21 mouse cellular contexts compared by ENCODE assay signal in the genomic region with DNA sequence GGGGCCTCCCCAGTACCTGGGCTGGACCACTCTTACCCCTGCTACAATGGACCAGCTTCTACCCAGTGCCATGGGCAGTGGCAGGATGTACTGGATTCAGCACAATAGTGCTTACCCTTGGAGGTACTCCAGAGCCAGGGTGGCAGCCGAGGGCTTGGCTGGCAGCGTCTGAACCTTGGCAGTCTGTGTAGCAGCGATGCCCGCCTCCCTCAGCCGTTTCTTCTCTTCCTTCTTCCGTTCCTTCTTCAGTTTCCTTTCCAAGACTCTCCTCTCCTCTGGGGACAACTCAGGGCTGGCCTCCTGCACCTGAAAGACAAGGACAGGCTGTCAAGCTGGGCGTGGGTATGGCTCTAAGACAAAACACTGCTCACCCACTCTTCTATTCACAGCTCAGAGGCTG. TPM values are rescaled to one million over a fixed set of nuclear protein-coding genes. Genes with fewer than 3 reads are reported as not detected.
DNase-seq lines count a peak whose midpoint lies in the region; TF ChIP-seq lines count a peak whose summit lies in the region.
"Had no signal": no experiment of that assay in that cellular context is flagged by ENCODE, and none has a peak within 500 bp of the region (broad histone marks: within the 10 kb centered on the region; RNA-seq: fewer than 3 reads in every experiment).

No protein-coding gene starts in this region.

- H3K4me1 ChIP-seq in embryonic facial prominence, embryonic 10.5 days: peaks cover 31% of the 10 kb centered on the region

- H3K27me3 ChIP-seq in embryonic facial prominence, embryonic 10.5 days (replicated peaks; ENCODE audit: low read depth, poor library complexity, severe bottlenecking): no peaks in the 10 kb centered on the region
- H3K27me3 ChIP-seq: limb, embryonic 15.5 days; neural tube, embryonic 13.5 days; stomach, embryonic 15.5 days had no signal

- no peak for TF ChIP-seq CTCF in layer of hippocampus, adult 2 months (conservative IDR thresholded peaks at IDR 0.05)

- H3K4me3 ChIP-seq in layer of hippocampus, adult 2 months: no peak overlapping the region
- 0 out of 2 replicates have a peak overlapping the region, but pooled peaks have one; percentile 16 for H3K4me3 ChIP-seq in embryonic facial prominence, embryonic 10.5 days
- H3K4me3 ChIP-seq: limb, embryonic 15.5 days; neural tube, embryonic 13.5 days; stomach, embryonic 15.5 days had no signal

- peak overlapping the region; percentile 91 for H3K27ac ChIP-seq in layer of hippocampus, adult 2 months
- no peak overlapping the region for H3K27ac ChIP-seq in embryonic facial prominence, embryonic 10.5 days (replicated peaks)
- H3K27ac ChIP-seq: stomach, embryonic 15.5 days had no signal

- peak; percentile 11 for DNase-seq in gastrocnemius, postnatal 25 days
- DNase-seq in gastrocnemius, postnatal 10 days: no peak
- DNase-seq in layer of hippocampus, adult 2 months (ENCODE audit: low spot score in 2 of 2): no peak
- DNase-seq in layer of hippocampus, postnatal 36 days: no peak
- peak; percentile 63 for DNase-seq in lung, postnatal 36 days
- DNase-seq in lung, postnatal 25 days (ENCODE audit: low spot score): no peak
- no peak for DNase-seq in embryonic facial prominence, embryonic 10.5 days (ENCODE audit: low spot score)
- no peak for DNase-seq in adipocyte (ENCODE audit: low spot score)

- WGBS in embryonic facial prominence, embryonic 10.5 days: 76% methylated on average over 7 of the region's 7 CpGs

- H3K9me3 ChIP-seq in embryonic facial prominence, embryonic 10.5 days: no peaks in the 10 kb centered on the region
- H3K9me3 ChIP-seq: limb, embryonic 15.5 days; neural tube, embryonic 13.5 days; stomach, embryonic 15.5 days had no signal

- peaks cover 25% of the 10 kb centered on the region for H3K36me3 ChIP-seq in embryonic facial prominence, embryonic 10.5 days (replicated peaks)
- H3K36me3 ChIP-seq: neural tube, embryonic 13.5 days; stomach, embryonic 15.5 days had no signal

RNA-seq across cellular contexts. Expression of a gene that starts 11.4 kb away (rescaled TPM):
- not detected for total RNA-seq in gastrocnemius, postnatal 25 days (2021)
- total RNA-seq in gastrocnemius, postnatal 10 days (2021): not detected
- total RNA-seq in layer of hippocampus, adult 2 months (2021): not detected
- total RNA-seq in layer of hippocampus, postnatal 36 days (2021): not detected
- not detected in 2 replicates for polyA plus RNA-seq in embryonic facial prominence, embryonic 10.5 days (2016; fragmentation: Nextera tagmentation; extraction: Ambion mirVana)
- total RNA-seq: adrenal gland, adult 2 months; layer of hippocampus, adult 18-20 months; left cerebral cortex, postnatal 10 days; megakaryocyte-erythroid progenitor cell, adult 5-6 weeks; monocyte, adult 5-6 weeks had no signal
- polyA plus RNA-seq: adrenal gland, adult 2 months; C2C12; frontal cortex, adult 2 months; gonadal fat pad, adult 2 months; heart, postnatal 0 days; kidney, embryonic 16.5 days; neural tube, embryonic 13.5 days had no signal

RNA-seq across cellular contexts. Expression of a gene that starts 12.6 kb away (rescaled TPM):
- total RNA-seq in gastrocnemius, postnatal 25 days (2021): 10 to 100 TPM; 74.4 to 86.5 TPM
- 10 to 100 TPM; 72.0 to 76.4 TPM for total RNA-seq in gastrocnemius, postnatal 10 days (2021)
- total RNA-seq in layer of hippocampus, adult 2 months (2021): 10 to 100 TPM; 74.3 to 76.8 TPM
- total RNA-seq in layer of hippocampus, postnatal 36 days (2021): 10 to 100 TPM; 68.6 to 76.3 TPM
- polyA plus RNA-seq in embryonic facial prominence, embryonic 10.5 days (2016; fragmentation: Nextera tagmentation; extraction: Ambion mirVana): 116 and 122 TPM in 2 replicates

RNA-seq across cellular contexts. Expression of a gene that starts 13.6 kb away (rescaled TPM):
- 10 to 100 TPM; 23.5 to 23.6 TPM for total RNA-seq in gastrocnemius, postnatal 25 days (2021)
- 10 to 100 TPM; 13.0 to 19.0 TPM for total RNA-seq in gastrocnemius, postnatal 10 days (2021)
- 10 to 100 TPM; 11.5 to 12.8 TPM for total RNA-seq in layer of hippocampus, adult 2 months (2021)
- total RNA-seq in layer of hippocampus, postnatal 36 days (2021): 10 to 100 TPM; 11.0 to 13.1 TPM
- 1.7 and 2.5 TPM in 2 replicates for polyA plus RNA-seq in embryonic facial prominence, embryonic 10.5 days (2016; fragmentation: Nextera tagmentation; extraction: Ambion mirVana)

RNA-seq across cellular contexts. Expression of a gene that starts 38.4 kb away (rescaled TPM):
- 1 to 10 TPM; 1.1 to 1.4 TPM for total RNA-seq in gastrocnemius, postnatal 25 days (2021)
- 1 to 10 TPM; 2.2 to 2.6 TPM for total RNA-seq in gastrocnemius, postnatal 10 days (2021)
- 100 to 1,000 TPM; 162 to 171 TPM for total RNA-seq in layer of hippocampus, adult 2 months (2021)
- 100 to 1,000 TPM; 179 to 185 TPM for total RNA-seq in layer of hippocampus, postnatal 36 days (2021)
- polyA plus RNA-seq in embryonic facial prominence, embryonic 10.5 days (2016; fragmentation: Nextera tagmentation; extraction: Ambion mirVana): 0.51 and 0.54 TPM in 2 replicates

RNA-seq across cellular contexts. Expression of a gene that starts 41.2 kb away (rescaled TPM):
- total RNA-seq in gastrocnemius, postnatal 25 days (2021): under 1 TPM; 0.32 to 0.61 TPM
- total RNA-seq in gastrocnemius, postnatal 10 days (2021): 1 to 10 TPM; 1.0 to 1.5 TPM
- total RNA-seq in layer of hippocampus, adult 2 months (2021): under 1 TPM in 1 of 2 experiments, not detected in 1; 0.18 TPM
- total RNA-seq in layer of hippocampus, postnatal 36 days (2021): under 1 TPM in 1 of 2 experiments, not detected in 1; 0.20 TPM
- 0.16 and 0.26 TPM in 2 replicates for polyA plus RNA-seq in embryonic facial prominence, embryonic 10.5 days (2016; fragmentation: Nextera tagmentation; extraction: Ambion mirVana)
- total RNA-seq: megakaryocyte-erythroid progenitor cell, adult 5-6 weeks had no signal

Comparison
In these comparisons a context has a peak if more than half of its experiments do, and no peak if none do; other contexts are left out.
1. DNase-seq: peak in gastrocnemius, postnatal 25 days (single experiment) and lung, postnatal 36 days (single experiment); none in gastrocnemius, postnatal 10 days (single experiment), layer of hippocampus, adult 2 months (0 of 2), layer of hippocampus, postnatal 36 days (0 of 2), lung, postnatal 25 days (single experiment), embryonic facial prominence, embryonic 10.5 days (single experiment) and adipocyte (single experiment).